Mouse (Mus musculus) small intestine, adult 2 months (tissue): ENCODE data around the gene Sipa1l1.

Experiments
- CTCF ChIP-seq: fragments of 200-500 bp; IDR thresholded peaks from 2 replicates; pipeline ENCODE4 v1.5.1; 2012; ENCODE audit warnings: low read depth, mild to moderate bottlenecking, control low read depth, inconsistent platforms, low read length, moderate library complexity, mixed read lengths; ENCODE audit not compliant: insufficient replicate concordance, insufficient read length; ENCODE audit errors: extremely low read depth
- POLR2A ChIP-seq: fragments of 200-500 bp; IDR thresholded peaks from 2 replicates; pipeline ENCODE4 v1.6.1; 2012; ENCODE audit warnings: low read depth, mild to moderate bottlenecking, control low read depth, inconsistent platforms, low read length, moderate library complexity

GRCm38 (mm10) chr12:82467234-82467633 is 298.1 kb downstream of the Sipa1l1 start:
- TF ChIP-seq POLR2A (no peak), CTCF (no peak)
